Mouse (Mus musculus) erythroid progenitor cell, adult 5-6 weeks (primary cell): ENCODE measurements around the gene Cdca4. TPM values are rescaled to one million over a fixed set of nuclear protein-coding genes. Genes with fewer than 3 reads are reported as not detected.
A peak's percentile ranks its signal among the peaks of the same experiment; 100 is the strongest.
"Not testable (repeated sequence)": the region's sequence is repeated elsewhere in the genome, so short reads cannot be mapped to it uniquely, and the experiment has no call there.

Experiments used
- ATAC-seq: replicated peaks from 2 replicates; pipeline ENCODE4 v1.8.0; 2016; ENCODE audit warnings: moderate number of reproducible peaks, mild to moderate bottlenecking, moderate TSS enrichment, inconsistent platforms; ENCODE audit not compliant: poor library complexity, low FRiP score, severe bottlenecking
- total RNA-seq, 2 experiments: library from RNA; stranded (forward) in 1 of 2; stranded (reverse) in 1 of 2; fragments of 150-400 nt in 1 of 2; fragments of 186-747, 209-891 nt in 1 of 2; gene quantifications; 2 replicates each; pipeline versions ENCODE4 v1.2.3 to v1.2.4; 2015 to 2017; ENCODE audit warnings: low replicate concordance in 2 of 2

Cdca4 gene
- total RNA-seq, 2 experiments from 2014 or later, result 135 to 180 TPM

DNA sequence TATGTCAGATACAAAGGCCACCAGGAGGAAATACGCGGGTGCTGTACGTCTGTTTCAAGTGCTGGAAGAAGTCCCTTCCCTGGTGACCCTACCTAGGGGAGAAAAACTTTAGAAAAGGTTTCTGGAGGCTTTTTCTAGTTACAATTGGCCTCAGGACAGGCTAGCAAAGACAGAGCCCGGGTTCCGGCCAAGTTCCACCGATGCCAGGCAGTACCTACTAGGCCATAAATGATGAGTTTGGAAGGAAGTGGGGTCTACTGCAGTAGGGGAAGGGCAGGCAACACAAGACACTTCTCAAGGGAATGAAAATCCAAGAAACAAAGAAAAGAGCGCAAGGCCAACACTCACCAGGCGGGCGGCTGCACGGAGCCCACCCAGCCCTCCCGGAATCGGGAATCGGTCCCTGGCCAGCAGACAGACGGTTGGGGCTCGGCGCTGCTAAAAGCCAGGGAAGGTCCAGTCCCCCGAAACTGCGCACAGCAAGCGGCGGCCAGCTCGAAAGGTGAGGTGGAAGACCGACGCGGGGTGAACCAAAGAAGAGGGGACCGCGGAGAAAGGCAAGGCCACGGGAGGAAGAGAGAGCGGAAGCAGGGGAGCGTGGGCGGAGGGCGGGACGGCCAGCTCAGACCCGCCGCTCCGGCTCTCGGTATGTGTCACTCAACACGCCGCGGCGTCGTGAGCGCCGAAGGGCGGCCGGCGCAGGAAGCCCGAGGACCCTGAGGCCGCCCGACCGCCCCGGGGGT is 551 bp downstream of the Cdca4 start:
- ATAC-seq, result peak; percentile 25

DNA sequence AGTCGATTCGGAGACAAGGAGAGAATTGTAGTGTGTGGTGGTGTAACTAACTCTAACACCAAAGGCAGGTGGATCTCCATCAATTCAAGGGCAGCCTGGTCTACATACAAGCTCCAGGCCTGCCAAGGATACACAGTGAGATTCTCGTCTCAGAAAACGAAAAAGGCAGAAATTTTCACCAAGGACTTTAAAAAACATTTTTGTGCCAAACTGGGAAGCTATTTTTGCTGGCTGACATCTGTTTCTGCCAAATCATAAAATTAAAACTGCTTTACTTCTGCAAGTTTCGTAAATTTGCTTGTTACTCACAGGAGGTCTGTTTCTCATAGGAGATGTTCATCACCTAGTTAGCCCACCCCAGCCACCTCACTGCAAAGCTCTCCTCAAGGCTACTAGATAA is 3.3 kb downstream of the Cdca4 start:
- ATAC-seq, result no peak

DNA sequence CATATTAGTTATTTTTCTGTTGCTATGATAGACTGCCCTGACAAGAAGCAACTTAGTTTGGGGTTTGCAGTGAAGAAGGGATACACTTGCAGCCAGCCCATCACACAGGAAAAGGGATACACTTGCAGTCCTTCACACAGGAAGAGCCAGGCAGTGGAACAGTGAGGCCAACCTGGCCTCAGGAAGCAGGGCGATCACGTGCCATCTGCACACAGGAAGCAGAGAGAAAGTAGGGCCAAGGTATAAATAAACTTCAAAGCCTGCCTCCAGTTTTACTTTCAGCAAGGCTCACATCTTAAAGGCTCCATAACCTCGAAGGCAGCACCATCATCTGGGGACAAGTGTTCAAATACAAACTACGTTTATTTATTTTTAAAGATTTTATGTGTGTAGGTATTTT is 6.0 kb downstream of the Cdca4 start:
- no peak for ATAC-seq

DNA sequence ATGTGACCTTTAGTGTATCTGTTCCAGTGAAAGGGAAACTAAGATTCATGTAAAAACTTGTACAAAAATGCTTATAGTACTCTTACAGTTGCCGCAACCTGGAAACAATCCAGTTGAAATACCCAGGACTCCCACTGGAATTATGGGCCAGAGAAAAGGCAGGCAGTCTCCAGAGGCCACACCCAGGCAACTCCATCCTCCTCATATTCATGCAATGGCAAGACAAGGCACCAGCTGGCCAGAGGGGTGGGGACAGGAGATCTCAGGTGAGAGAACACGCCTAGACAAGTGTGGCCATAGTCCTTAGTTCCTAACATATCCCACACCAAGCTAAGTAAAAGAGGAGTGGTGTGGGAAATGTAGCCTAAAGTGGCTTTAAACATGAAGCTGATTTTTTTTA is 6.5 kb downstream of the Cdca4 start:
- ATAC-seq, result no peak

DNA sequence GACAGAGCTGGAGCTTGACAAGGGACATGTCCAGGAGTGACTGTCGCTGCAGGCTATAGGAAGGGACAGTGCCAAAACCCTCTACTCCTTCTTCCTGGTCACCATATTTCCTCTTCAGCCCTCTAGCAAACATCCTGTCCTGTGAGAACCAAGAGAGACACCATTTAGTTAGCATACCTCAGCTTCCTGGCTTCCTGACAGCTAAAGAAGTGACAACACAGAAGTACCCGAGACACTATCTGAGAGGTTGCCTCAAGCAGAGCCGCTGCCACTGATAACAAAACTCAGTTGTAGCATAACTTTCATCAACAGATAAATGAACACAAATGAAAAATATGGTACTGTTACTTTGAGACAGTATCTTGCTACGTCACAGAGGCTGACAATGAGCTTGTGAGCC is 7.2 kb downstream of the Cdca4 start:
- ATAC-seq, result no peak

DNA sequence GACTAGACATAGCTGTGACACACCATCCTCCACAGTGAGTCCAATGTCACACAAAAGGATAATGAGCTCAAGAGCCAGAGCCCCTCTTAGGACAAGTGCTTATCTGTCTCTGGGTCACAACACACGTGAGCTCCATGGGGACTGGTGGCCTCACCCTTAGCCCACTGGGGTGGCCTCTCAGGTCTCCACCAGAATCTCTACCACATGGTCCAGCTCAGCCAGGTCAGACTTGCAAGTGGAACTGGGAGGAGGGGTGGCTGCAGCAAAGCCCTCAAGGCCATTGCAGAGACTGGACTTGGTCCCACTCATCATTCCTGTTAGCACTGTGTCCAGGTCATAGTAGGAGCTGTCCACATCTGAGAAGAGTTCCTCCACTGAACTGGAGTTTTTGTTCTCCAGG is 8.0 kb downstream of the Cdca4 start:
- no peak for ATAC-seq

DNA sequence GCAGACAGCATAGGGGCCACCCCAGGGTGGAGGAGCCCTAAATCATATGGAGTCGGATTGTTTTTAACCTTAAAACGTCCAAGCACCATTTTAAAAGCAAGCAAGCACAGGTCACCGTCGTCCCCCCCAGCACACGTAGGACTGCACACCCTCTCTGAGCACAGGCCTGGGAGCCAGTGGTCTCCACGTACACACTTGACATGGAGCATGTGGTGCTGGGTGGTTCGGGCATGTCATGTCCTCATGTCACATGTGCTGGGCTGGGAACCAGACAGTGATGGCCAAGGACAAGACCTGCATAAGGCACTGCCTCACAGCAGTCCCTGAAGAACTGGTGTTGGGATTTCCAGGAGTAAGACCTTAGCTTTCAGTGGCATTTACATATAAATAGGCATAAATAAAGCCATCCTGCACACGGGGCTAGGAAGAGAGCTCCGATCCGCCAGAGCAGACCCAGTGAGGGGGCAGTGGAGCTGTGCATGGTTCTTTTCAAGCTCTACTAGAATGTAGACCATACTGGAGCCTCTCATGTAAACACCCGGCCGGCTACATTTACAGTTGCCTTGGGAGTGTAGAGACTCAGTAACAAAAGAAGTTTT is 8.7 kb downstream of the Cdca4 start:
- ATAC-seq, result no peak

DNA sequence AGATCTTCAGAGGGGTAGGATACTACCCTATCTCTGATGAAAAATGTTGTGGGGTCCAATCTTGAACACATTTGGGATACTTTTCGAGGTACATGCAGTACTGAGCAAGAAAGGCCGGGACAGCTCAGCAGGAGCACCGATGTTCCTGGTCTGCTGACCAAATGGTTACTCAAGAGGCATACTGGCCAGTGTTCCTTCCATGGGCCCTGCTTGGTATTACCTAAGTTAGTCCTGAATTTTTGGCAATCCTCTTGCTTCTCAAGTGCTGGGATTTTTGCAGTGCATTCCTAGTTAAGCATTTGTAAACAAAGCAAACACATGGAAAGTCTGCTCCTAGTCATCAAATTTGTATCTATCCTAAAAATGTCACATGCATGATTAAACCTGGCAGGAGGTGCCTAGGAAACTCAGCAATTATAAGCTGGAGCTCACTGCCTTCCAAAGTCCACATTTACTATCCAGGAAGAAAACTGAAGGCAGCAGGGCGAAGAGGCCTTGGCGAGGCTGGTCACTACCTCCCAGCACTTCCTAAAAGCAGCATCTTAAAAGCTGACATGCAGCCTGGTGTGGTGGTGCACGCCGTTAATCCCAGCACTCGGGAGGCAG is 10.1 kb downstream of the Cdca4 start:
- no peak for ATAC-seq

DNA sequence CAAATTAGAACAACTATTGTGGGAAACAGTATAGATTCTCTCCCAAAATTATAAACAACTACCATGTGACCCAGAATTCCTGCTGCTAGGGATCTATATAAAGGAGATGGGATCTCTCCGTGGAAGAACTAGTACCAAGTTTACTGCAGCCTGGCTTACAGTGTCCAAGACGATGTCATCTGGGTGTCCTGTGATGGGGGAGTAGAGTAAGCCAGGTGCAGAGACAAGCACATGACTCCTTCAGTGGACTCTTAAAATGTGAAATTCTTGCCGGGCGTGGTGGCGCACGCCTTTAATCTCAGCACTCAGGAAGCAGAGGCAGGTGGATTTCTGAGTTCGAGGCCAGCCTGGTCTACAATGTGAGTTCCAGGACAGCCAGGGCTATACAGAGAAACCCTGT is 12.4 kb downstream of the Cdca4 start:
- not testable (repeated sequence) for ATAC-seq

DNA sequence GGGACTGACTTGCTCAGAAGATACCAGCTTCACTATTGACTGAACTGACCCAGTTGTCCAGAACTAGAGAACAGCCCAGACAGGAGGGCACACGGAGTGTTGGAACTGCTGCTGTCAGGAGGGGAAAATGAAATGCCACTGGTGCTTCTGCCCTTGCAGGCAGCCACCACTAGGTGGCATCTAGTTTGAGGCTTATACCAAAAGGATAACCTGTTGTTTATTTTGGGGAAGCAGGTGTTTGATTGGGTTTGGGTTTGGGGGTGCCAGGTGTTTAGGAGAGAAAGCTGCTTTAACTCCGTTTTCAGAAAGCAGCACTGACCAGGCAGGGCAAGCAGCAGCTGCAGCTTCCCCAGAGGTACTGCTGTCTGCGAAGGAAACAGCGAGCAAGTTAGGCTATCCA is 12.9 kb downstream of the Cdca4 start:
- ATAC-seq, result peak; percentile 53

DNA sequence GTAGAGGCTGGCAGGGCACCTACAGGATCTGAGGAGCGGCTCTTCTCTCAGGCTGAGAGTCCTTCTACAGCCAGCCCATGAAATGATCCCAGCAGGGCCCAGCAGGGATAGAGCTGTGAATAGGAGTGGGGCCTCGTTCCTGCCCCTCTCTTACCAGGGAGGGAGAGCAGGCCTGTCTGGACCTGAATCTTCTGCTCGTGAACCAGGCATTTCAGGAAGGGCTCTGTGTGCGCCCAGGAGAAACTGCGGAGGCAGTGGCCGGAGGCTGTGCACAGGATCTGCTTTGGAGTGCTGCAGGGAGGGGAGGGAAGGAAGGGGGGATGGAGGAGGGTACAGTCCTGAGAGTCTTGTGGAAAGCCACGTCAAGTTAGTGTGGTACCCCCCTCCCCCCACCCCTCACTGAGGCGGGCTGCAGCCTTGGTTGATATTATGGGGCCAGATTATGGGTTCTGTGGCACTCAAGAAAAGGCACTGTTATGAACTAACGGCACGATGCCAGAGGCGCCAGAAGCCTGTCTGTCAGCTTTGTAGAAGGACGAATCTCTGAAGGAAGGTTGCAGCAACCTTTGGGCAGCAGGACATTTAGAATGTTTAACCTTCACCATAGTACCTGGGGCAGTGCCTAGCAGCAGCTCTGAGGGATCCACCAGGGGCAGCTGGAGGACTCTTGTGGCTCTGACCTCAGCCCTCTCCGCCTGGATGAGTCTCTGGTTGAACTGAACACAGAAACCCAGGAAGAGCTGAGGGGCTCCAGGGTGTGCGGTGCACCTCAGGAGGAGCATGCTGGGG is 14.3 kb downstream of the Cdca4 start:
- no peak for ATAC-seq

DNA sequence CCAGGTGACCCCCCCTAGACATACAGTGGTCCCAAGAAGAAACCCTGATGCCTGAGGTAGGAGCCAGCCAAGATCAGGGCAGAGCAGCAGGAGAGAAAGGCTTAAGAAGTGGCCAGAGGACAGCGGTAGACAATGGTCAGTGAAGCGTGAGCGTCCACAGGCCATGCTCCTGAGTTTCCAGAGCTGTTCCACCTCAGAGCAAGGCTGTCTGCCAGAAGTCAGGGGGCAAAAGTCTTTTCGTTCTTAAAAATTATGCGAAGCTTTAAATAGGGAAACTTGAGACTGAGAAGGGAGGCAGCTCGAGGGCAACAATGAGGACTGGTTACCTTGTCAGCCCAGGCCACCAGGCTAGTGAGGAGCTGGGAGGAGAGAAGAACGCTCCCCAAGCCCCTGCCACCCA is 15.9 kb downstream of the Cdca4 start:
- no peak for ATAC-seq

DNA sequence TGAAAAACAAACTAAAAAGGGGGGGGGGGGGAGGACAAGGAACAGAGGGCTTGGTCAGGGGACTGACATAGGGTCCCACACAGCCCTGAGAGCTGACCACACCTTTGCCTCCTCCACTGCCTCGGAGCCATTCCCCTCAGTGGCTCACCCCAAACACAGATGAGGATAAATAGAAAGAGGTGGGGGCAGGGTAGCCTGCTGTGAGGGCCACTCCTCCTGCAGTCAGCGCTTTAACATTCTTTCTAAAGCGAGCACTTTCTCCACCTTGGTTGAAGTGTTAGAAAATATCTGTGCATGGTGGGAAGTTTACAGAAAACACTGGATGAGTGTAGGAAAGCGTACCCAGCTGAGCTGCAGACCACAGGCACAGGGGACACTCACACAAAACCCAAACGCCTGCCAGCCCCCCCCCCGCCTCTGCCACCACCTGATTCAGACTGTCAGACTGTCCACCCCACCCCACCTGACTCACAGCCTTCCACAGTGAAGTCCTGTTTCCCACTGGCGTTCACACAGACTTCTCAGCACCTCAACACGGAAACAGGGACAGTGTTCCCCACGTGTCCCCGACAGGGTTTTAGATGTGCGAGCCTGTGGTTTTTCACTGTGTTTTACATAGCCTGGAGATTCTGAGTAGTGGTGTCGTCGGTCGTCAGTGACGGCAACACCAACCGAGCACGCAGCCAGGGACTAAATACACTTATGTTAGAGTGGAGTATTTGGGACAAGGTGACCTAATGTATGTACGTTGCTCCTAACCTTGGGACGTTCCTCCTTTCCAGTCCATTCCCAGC is 18.9 kb downstream of the Cdca4 start:
- ATAC-seq, result no peak

DNA sequence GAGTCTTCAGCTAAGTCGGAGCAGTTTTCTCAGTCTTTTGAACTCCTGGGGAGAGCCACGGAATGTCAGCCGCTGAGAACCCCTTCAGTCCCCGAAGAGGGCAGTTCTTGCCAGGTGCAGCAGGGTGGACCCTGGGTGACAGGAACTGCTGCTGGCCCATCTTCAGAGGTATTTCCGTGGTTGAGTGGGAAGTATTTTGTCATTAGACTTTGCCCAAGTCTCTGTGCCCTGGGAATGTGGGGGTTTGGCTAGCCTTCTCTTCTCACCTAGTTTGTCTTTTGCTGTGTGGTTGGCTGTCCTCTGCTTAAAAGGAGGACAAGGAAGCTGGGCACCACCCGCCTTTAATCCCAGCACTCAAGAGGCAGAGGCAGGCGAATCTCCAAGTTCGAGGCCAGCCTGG is 19.6 kb downstream of the Cdca4 start:
- ATAC-seq, result no peak

DNA sequence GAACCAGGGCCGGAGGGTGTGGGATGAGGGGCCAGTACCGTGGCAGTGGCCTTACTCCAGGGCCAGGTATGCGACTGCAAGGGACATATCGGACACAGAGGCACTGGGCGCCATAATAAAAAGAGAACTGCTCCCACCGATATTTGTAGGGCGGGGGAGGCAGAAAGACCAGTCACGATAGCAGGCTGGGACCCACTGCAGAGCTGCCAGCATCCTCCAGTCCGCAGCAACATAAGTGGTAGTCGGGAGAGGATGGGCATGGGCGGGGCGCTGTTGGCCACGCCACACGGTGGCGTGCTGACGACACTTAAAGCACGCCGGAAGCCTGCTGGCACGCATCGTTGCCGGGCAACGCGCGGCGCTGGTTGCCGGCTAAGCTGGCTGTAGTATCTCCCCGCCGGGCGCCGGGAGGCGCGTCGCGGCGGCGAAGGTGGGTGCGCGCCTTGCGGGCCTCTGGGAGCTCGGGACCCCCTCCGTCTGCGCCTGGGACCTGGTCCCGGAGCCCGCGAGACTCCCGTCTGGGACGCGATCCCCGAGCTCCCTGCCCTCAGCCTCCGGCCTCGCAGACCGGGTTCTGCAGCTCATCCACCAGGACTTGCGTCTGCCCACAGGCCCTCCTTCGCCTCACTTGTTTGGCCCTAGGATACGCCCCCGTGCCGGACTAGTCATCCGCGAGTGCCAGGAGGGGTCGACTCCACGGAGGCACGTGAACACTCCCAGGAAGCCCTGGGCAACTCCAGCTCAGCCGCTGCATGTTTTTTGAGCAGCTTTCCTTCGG is 20.4 kb downstream of the Cdca4 start, which contains the start of gene Clba1:
Clba1 (plus strand) TSS at position 351 of the 778 bp plus-strand sequence.
- peak; percentile 85 for ATAC-seq

DNA sequence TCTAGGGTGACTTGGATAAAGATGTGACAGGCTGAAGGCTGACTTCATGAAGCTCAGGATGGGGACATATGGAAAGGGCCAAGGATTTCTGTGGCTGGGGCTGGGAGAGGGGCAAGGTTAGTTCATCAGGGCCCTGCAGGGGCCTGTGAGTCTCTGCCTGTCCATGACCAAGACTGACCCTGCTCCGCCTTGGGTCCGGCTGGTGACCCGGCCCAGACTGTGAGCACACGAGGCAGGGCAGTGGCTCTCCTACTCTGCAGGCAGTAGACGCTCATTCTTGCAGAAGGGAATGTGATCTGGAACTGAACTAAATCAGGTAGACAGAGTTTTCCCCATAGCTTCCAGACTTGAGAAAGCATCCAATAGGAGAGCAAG is 21.0 kb downstream of the Cdca4 start:
- ATAC-seq, result no peak

DNA sequence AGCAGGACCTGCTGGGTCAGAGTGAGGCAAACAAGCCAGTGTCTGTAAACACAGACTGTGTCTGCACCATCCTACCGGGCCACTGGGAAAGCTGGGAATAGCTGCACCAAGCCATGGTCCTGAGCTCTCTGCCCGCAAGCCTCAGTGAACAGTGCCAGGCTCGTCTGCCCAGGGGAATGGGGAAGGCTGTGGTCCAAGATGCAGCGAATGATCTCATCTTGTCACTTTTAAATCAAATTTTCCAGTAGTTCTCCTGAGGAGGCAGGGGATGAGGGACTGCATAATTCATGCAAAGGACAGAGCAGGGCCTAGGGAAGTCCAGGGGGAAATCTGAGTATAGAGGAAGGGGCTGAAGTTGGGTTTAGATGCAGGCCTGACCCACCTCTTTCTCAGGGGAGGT is 21.4 kb downstream of the Cdca4 start:
- no peak for ATAC-seq

DNA sequence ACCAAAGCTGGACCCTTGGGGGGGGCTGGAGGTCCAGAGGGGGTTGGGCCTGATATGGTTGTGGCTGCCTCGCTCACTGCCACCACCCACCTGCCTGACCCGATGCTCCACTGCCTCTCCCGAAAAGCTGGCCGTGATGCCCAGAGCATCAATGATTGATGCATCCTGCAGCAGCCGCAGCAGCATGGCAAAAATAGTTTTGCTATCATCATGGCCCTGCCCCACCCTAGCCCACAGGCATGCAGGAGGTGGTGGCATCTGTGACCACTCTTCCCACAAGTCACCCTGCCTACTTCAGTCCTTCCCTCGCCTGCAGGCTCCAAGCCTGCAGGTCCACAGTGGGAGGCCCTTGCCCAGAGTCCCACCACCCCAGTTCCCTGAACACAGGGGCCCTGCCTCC is 23.2 kb downstream of the Cdca4 start:
- ATAC-seq, result no peak

DNA sequence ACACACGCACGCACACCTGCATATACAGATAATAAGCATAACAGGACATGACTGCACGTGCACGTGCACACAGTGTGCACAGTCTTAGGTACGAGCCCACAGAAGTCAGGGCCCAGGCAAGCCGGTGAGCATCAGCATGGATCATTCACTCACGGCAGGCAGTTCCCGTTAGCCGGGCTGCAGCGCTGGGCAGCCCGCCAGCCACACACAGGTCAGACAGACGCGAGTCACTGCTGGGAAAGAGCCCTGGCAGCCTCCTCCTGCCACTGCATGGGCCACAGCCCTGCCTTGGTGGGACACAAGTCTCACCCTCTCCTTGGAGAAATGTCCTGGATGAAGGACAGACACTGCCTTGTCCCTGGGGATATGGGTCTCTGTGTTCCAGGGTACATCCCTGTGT is 25.2 kb downstream of the Cdca4 start:
- ATAC-seq, result no peak
